Mouse (Mus musculus) thymus, adult 2 months (tissue): Measurements from ENCODE around the gene Atg4b. TPM values are rescaled to one million over a fixed set of nuclear protein-coding genes. Genes with fewer than 3 reads are reported as not detected.
"Not testable (repeated sequence)": the region's sequence is repeated elsewhere in the genome, so short reads cannot be mapped to it uniquely, and the experiment has no call there.

Source experiments
- DNase-seq: peaks from one replicate; pipeline ENCODE4 v3.0.0; 2021
- H3K27ac ChIP-seq: fragments of 200-500 bp; 2 replicates; pipeline ENCODE4 v1.5.1; 2012; ENCODE audit warnings: low read length, control low read depth; ENCODE audit not compliant: control insufficient read depth, insufficient read depth
- H3K27me3 ChIP-seq: fragments of 200-500 bp; 2 replicates; pipeline ENCODE4 v1.6.1; 2012; ENCODE audit warnings: mild to moderate bottlenecking, low read length, moderate library complexity, mixed read lengths; ENCODE audit not compliant: control insufficient read depth, insufficient read depth
- H3K36me3 ChIP-seq: fragments of 200-500 bp; 2 replicates; pipeline ENCODE4 v1.6.1; 2012; ENCODE audit warnings: mild to moderate bottlenecking, low read length, moderate library complexity; ENCODE audit not compliant: control insufficient read depth, insufficient read depth
- H3K4me1 ChIP-seq: fragments of 200-500 bp; replicated peaks from 2 replicates; pipeline ENCODE4 v1.6.1; 2012; ENCODE audit warnings: low read length; ENCODE audit not compliant: control insufficient read depth, insufficient read depth
- H3K4me3 ChIP-seq: fragments of 200-500 bp; 2 replicates; pipeline ENCODE4 v1.5.1; 2012; ENCODE audit warnings: mild to moderate bottlenecking, low read length, control low read depth, moderate library complexity; ENCODE audit not compliant: control insufficient read depth, insufficient read depth
- CTCF ChIP-seq: fragments of 200-500 bp; IDR thresholded peaks from 2 replicates; pipeline ENCODE4 v1.5.1; 2012; ENCODE audit warnings: mild to moderate bottlenecking, control low read depth, low read length, moderate library complexity, borderline replicate concordance; ENCODE audit not compliant: control insufficient read depth, poor library complexity, insufficient read depth; ENCODE audit errors: extremely low read depth
- POLR2A ChIP-seq: fragments of 200-500 bp; IDR thresholded peaks from 2 replicates; pipeline ENCODE4 v1.6.1; 2012; ENCODE audit warnings: mild to moderate bottlenecking, low read length, control low read depth, moderate library complexity; ENCODE audit not compliant: control insufficient read depth, poor library complexity, insufficient read depth; ENCODE audit errors: extremely low read depth
- WGBS: fragments of 180-500 bp; shearing (Covaris S2); methylation state at CpG from one replicate; pipeline ENCODE4 v1.1.7; 2018; 5-methylcytosine and 5-hydroxymethylcytosine counted together
- polyA plus RNA-seq: library from polyadenylated mRNA; depleted of rRNA; stranded (reverse); fragments of >200 nt; gene quantifications from 2 replicates; pipeline ENCODE4 v1.2.3, GENCODE M21; 2012

Gene Atg4b
- polyA plus RNA-seq, 1 experiment, result 75.6 TPM

DNA sequence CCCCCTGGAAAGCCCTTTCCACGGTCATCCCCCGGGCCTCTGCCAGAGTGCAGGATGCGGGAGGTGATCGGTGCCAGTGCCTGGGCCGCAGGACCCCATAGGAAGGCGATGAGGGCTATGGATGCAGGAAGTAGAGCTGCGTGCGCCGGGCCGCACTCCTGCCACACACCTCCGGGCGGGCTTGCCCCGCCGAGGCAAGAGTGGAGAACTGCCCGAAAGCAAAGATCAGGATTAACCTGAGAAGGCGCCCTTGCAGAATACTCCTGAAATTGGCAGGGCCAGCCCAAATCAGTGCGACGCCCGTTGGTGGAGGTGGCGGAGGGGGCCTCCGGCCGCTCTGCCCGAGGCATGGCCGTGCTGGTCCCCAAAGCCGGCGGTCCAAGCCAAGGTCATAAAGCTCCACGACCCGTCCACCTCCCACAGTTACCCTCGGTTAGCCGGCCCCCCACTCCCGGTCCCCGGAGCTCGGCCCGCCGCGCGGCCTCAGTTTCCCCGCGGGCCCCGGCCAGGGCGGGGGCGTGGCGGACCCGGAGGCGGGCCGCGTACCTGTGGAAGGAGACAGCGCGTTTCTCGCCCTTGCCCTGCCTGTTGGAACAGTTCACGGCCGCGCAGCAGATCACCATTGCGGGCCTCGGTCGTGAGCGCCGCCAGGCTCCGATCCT, 2.7 kb downstream of the Atg4b start:
- H3K27me3 ChIP-seq, result no peaks in the 10 kb centered on the region
- peak overlapping the region; percentile 74 for H3K4me3 ChIP-seq
- peak; percentile 40 for DNase-seq
- H3K36me3 ChIP-seq, result peaks cover 6% of the 10 kb centered on the region
- no peak overlapping the region for H3K27ac ChIP-seq
- TF ChIP-seq CTCF (no peak), POLR2A (no peak)
- peaks cover 8% of the 10 kb centered on the region for H3K4me1 ChIP-seq
- under 1% methylated on average over 59 of the region's 59 CpGs for WGBS

DNA sequence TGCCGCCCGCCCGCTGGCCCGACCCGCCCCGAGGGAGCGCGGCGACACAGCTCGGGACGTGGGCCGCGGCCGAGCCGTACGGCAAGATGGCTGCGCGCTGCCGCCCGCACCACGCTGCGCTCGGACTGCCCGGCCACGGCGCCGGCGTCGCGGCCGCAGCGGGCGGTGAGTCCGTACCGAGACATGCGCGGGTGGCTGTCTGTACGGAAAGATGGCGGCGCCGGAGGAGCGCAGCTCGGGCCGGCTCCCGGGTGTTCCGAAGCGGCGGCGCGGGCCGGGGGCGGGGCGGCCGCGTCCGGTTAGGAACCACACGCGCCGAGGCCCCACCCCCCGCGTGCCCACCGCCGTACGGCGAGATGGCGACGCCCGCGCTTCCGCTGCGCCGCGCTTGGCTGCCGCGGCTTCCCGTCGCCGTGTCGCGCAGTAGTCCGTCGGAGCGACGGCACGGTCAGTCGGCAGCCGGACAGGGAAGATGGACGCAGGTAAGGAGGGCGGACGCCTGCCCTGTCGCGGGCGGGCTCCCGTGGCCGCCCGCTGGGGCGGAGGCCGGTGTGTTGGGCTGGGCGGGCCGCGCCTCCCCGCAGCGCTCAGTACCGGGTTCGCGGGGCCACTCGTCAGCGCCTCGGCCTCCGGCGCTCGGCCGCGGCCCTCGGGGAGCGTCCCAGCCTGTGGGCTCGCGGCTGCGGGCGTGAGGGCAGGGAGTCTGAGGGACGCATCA, 3.4 kb downstream of the Atg4b start, which contains the start of gene Thap4:
Gene Thap4 (minus strand): TSS at position 292 of the 718 bp plus-strand sequence.
- under 1% methylated on average over 120 of the region's 121 CpGs for WGBS
- H3K36me3 ChIP-seq, result peaks cover 5% of the 10 kb centered on the region; the same call in 1 of the 2 replicates
- H3K4me1 ChIP-seq, result peaks cover 8% of the 10 kb centered on the region

GRCm38 (mm10) chr1:93755291-93755610, 4.0 kb downstream of the Atg4b start:
- Histone ChIP-seq H3K27ac (no peak overlapping the region), H3K27me3 (no peaks in the 10 kb centered on the region), H3K4me1 (peaks cover 8% of the 10 kb centered on the region), H3K36me3 (no peaks in the 10 kb centered on the region), H3K4me3 (peak overlapping the region; percentile 74)
- WGBS, result 2% methylated on average over 13 of the region's 13 CpGs
- DNase-seq, result no peak
- TF ChIP-seq CTCF (no peak), POLR2A (no peak)

More for the DNA sequence above, 3.4 kb downstream of the Atg4b start, which contains the start of gene Thap4:
- H3K27me3 ChIP-seq, result no peaks in the 10 kb centered on the region
- DNase-seq, result peak; percentile 85
- TF ChIP-seq CTCF, result peak; percentile 69; the same call in 1 of the 2 replicates
- TF ChIP-seq POLR2A, result peak; percentile 72
- peak within 1 kb of the TSS; percentile 74 for H3K4me3 ChIP-seq
- H3K27ac ChIP-seq, result no peak within 1 kb of the TSS

DNA sequence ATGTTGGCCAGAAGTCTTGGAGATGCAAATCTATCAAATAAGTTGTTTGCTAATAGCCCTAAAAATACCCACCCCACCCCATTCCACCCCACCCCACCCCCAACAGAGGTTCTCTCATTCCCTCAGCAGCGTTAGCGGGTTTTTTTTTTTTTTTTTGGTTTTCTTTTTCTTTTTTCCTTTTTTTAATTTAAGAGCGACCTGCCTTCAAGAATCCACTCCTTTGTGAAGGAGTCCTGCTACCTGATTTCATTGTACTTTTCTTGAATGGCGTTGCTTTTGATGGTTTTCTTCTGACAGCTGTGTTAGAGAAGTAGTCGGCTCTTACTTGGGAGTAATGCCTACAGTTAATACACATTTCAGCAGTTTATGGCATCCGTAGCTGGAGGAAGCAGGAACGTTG, 4.3 kb downstream of the Atg4b start:
- no peak for TF ChIP-seq POLR2A
- no peak for TF ChIP-seq CTCF
- WGBS, result 27% methylated on average over 7 of the region's 7 CpGs
- Histone ChIP-seq H3K36me3 (no peaks in the 10 kb centered on the region), H3K27ac (no peak overlapping the region), H3K4me1 (peaks cover 8% of the 10 kb centered on the region), H3K27me3 (no peaks in the 10 kb centered on the region), H3K4me3 (no peak overlapping the region)
- DNase-seq, result no peak

- DNase-seq, result no peak
- TF ChIP-seq CTCF, result no peak
- no peak for TF ChIP-seq POLR2A
- H3K36me3 ChIP-seq, result no peaks in the 10 kb centered on the region
- no peak overlapping the region for H3K27ac ChIP-seq
- H3K4me1 ChIP-seq, result peaks cover 8% of the 10 kb centered on the region
- H3K4me3 ChIP-seq, result no peak overlapping the region
- no peaks in the 10 kb centered on the region for H3K27me3 ChIP-seq
These were observed 4.9 kb downstream of the Atg4b start for GRCm38 (mm10) chr1:93756154-93756553.

DNA sequence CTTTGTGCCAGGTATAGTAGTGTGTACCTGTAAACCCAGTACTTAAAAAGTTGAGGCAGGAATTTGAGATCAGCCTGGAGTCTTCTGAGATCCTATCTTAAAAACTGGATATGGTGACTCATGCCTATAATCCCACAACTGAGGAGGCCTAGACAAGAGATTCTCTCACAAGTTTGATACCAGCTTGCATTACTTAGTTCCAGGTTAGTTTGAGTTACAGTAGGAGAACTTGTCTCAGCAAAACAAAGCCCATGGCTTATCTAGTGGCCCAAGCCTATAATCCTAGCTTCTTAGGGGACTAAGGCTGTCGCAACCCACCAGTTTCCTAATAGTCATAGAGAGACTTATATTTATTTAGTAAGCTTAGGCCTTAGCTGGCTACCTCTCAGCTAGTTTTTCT, 8.8 kb downstream of the Atg4b start:
- Histone ChIP-seq H3K4me1 (peaks cover 3% of the 10 kb centered on the region), H3K4me3 (no peak overlapping the region), H3K36me3 (no peaks in the 10 kb centered on the region), H3K27ac (no peak overlapping the region), H3K27me3 (no peaks in the 10 kb centered on the region)
- TF ChIP-seq POLR2A, result no peak
- no peak for TF ChIP-seq CTCF
- 100% methylated on average over 1 of the region's 1 CpGs for WGBS
- DNase-seq, result no peak

GRCm38 (mm10) chr1:93763531-93763930, 12.2 kb downstream of the Atg4b start:
- H3K4me3 ChIP-seq, H3K4me1 ChIP-seq, H3K36me3 ChIP-seq, DNase-seq, H3K27me3 ChIP-seq, H3K27ac ChIP-seq: not testable (repeated sequence)
- 96% methylated on average over 3 of the region's 3 CpGs for WGBS
